Mouse (Mus musculus) heart, postnatal 0 days (tissue): Measurements from ENCODE around the gene Adcy6. TPM values are rescaled to one million over a fixed set of nuclear protein-coding genes. Genes with fewer than 3 reads are reported as not detected.

ENCODE experiments used
- ATAC-seq: fragments of 200-750 bp; cut with Nextera tagmentation; 2 replicates; pipeline ENCODE4 v1.8.0; 2017; ENCODE audit warnings: low read depth, moderate number of reproducible peaks, moderate library complexity; ENCODE audit not compliant: insufficient read depth
- DNase-seq: peaks from one replicate; pipeline ENCODE4 v3.0.0-alpha.2; 2016; ENCODE audit warnings: low spot score
- H3K27ac ChIP-seq: fragments of 300-500 bp; sonication (generic); 2 replicates; pipeline ENCODE4 v1.5.1; 2014; ENCODE audit warnings: low read depth, mild to moderate bottlenecking
- H3K27me3 ChIP-seq: fragments of 300-500 bp; sonication (generic); 2 replicates; pipeline ENCODE4 v1.6.1; 2014; ENCODE audit warnings: low read length, mixed read lengths; ENCODE audit not compliant: control insufficient read depth, insufficient read depth
- H3K36me3 ChIP-seq: fragments of 300-500 bp; sonication (generic); replicated peaks from 2 replicates; pipeline ENCODE4 v1.6.1; 2014; ENCODE audit warnings: low read length, mixed read lengths; ENCODE audit not compliant: control insufficient read depth, insufficient read depth
- H3K4me1 ChIP-seq: fragments of 300-500 bp; sonication (generic); 2 replicates; pipeline ENCODE4 v1.6.1; 2014; ENCODE audit warnings: antibody characterized with exemption; ENCODE audit not compliant: control insufficient read depth, insufficient read depth
- H3K4me2 ChIP-seq: fragments of 300-500 bp; sonication (generic); 2 replicates; pipeline ENCODE4 v1.6.1; 2014; ENCODE audit warnings: low read depth, mild to moderate bottlenecking, low read length, moderate library complexity
- H3K4me3 ChIP-seq: fragments of 300-500 bp; sonication (generic); 2 replicates; pipeline ENCODE4 v1.5.1; 2014; ENCODE audit warnings: low read depth, low read length
- H3K9ac ChIP-seq: fragments of 300-500 bp; sonication (generic); replicated peaks from 2 replicates; pipeline ENCODE4 v1.6.1; 2014; ENCODE audit warnings: low read depth, low read length, mixed read lengths
- H3K9me3 ChIP-seq: fragments of 300-500 bp; sonication (generic); replicated peaks from 2 replicates; pipeline ENCODE4 v1.6.1; 2016; ENCODE audit warnings: low read length; ENCODE audit not compliant: control insufficient read depth
- CTCF ChIP-seq: IDR thresholded peaks from 2 replicates; pipeline ENCODE4 v1.5.1; 2016; ENCODE audit warnings: antibody characterized with exemption, control low read depth, low read depth
- EP300 ChIP-seq: IDR thresholded peaks from 2 replicates; pipeline ENCODE4 v1.6.1; 2016; ENCODE audit warnings: antibody characterized with exemption, low read depth
- WGBS: fragments of 180-500 bp; shearing (Covaris S2); extraction: QIAGEN DNeasy Blood & Tissue Kit; methylation state at CpG from one replicate; pipeline ENCODE4 v1.1.7; 2014; 5-methylcytosine and 5-hydroxymethylcytosine counted together
- polyA plus RNA-seq: library from polyadenylated mRNA; unstranded; fragments of >200 nt; fragmentation: Nextera tagmentation; extraction: Ambion mirVana; gene quantifications from 2 replicates; pipeline ENCODE4 v1.2.1, GENCODE M21; 2015
- total RNA-seq: library from RNA; depleted of rRNA; stranded (reverse); fragments of >200 nt; gene quantifications from 2 replicates; pipeline ENCODE4 v1.2.3, GENCODE M21; 2014; ENCODE audit warnings: low replicate concordance; rRNA removed

Gene Adcy6
- total and polyA plus RNA-seq, 2 experiments from 2014 or later = 33.5 to 216 TPM

GRCm38 (mm10) chr15:98555881-98556280 is 54.0 kb downstream of the Adcy6 start:
- Histone ChIP-seq H3K27me3 (no peaks in the 10 kb centered on the region), H3K27ac (no peak overlapping the region), H3K9me3 (no peaks in the 10 kb centered on the region), H3K4me3 (no peak overlapping the region), H3K4me2 (no peak overlapping the region), H3K36me3 (peaks cover 66% of the 10 kb centered on the region), H3K9ac (no peak overlapping the region), H3K4me1 (no peaks in the 10 kb centered on the region)
- TF ChIP-seq EP300 = no peak
- TF ChIP-seq CTCF = no peak
- DNase-seq = no peak
- WGBS = 66% methylated on average over 4 of the region's 4 CpGs
- ATAC-seq = no peak

- H3K27me3 ChIP-seq = no peaks in the 10 kb centered on the region
- no peaks in the 10 kb centered on the region for H3K9me3 ChIP-seq
- no peak overlapping the region for H3K4me3 ChIP-seq
- H3K36me3 ChIP-seq = peaks cover 70% of the 10 kb centered on the region
- WGBS = 89% methylated on average over 2 of the region's 2 CpGs
- H3K4me1 ChIP-seq = no peaks in the 10 kb centered on the region
- no peak overlapping the region for H3K4me2 ChIP-seq
- no peak overlapping the region for H3K27ac ChIP-seq
- DNase-seq (no peak), ATAC-seq (no peak)
- TF ChIP-seq CTCF (no peak), EP300 (no peak)
- no peak overlapping the region for H3K9ac ChIP-seq
Measured at GRCm38 (mm10) chr15:98552758-98553157, 57.1 kb downstream of the Adcy6 start.

- H3K27ac ChIP-seq = no peak overlapping the region
- H3K9me3 ChIP-seq = no peaks in the 10 kb centered on the region
- no peak overlapping the region for H3K4me2 ChIP-seq
- H3K9ac ChIP-seq = no peak overlapping the region
- no peaks in the 10 kb centered on the region for H3K27me3 ChIP-seq
- TF ChIP-seq EP300 = no peak
- TF ChIP-seq CTCF = no peak
- DNase-seq (no peak), ATAC-seq (no peak)
- no peaks in the 10 kb centered on the region for H3K4me1 ChIP-seq
- H3K36me3 ChIP-seq = peaks cover 91% of the 10 kb centered on the region
- 80% methylated on average over 5 of the region's 5 CpGs for WGBS
- H3K4me3 ChIP-seq = no peak overlapping the region
Measured at GRCm38 (mm10) chr15:98546843-98547242, 63.0 kb downstream of the Adcy6 start.

GRCm38 (mm10) chr15:98545151-98545550 is 64.7 kb downstream of the Adcy6 start:
- 93% methylated on average over 3 of the region's 3 CpGs for WGBS
- H3K4me1 ChIP-seq = no peaks in the 10 kb centered on the region
- ATAC-seq = no peak
- H3K4me3 ChIP-seq = no peak overlapping the region
- H3K4me2 ChIP-seq = no peak overlapping the region
- no peaks in the 10 kb centered on the region for H3K9me3 ChIP-seq
- no peaks in the 10 kb centered on the region for H3K27me3 ChIP-seq
- H3K9ac ChIP-seq = no peak overlapping the region
- DNase-seq = no peak
- H3K36me3 ChIP-seq = peaks cover 76% of the 10 kb centered on the region
- TF ChIP-seq EP300 = no peak
- no peak for TF ChIP-seq CTCF
- no peak overlapping the region for H3K27ac ChIP-seq

GRCm38 (mm10) chr15:98543341-98543740 is 66.5 kb downstream of the Adcy6 start:
- Histone ChIP-seq H3K36me3 (peaks cover 75% of the 10 kb centered on the region), H3K4me3 (no peak overlapping the region), H3K9ac (no peak overlapping the region), H3K27ac (no peak overlapping the region), H3K27me3 (no peaks in the 10 kb centered on the region), H3K4me2 (no peak overlapping the region), H3K9me3 (no peaks in the 10 kb centered on the region), H3K4me1 (no peaks in the 10 kb centered on the region)
- no peak for DNase-seq
- 94% methylated on average over 4 of the region's 4 CpGs for WGBS
- TF ChIP-seq CTCF (no peak), EP300 (no peak)
- no peak for ATAC-seq

- TF ChIP-seq EP300 (no peak), CTCF (no peak)
Measured at GRCm38 (mm10) chr15:98541064-98541463, 68.8 kb downstream of the Adcy6 start.

More at GRCm38 (mm10) chr15:98541064-98541463, 68.8 kb downstream of the Adcy6 start:
- Histone ChIP-seq H3K36me3 (peaks cover 55% of the 10 kb centered on the region), H3K27me3 (no peaks in the 10 kb centered on the region), H3K9me3 (no peaks in the 10 kb centered on the region), H3K4me2 (no peak overlapping the region), H3K4me1 (no peaks in the 10 kb centered on the region), H3K9ac (no peak overlapping the region), H3K27ac (no peak overlapping the region), H3K4me3 (no peak overlapping the region)
- 80% methylated on average over 6 of the region's 6 CpGs for WGBS
- ATAC-seq = no peak
- no peak for DNase-seq

Other genes with a start within 250 kb of the Adcy6 start
- gene Olfr283, start 229.1 kb downstream of the Adcy6 start, total RNA-seq = not detected in 2 replicates
- not detected in 2 replicates for gene Olfr283, start 229.1 kb downstream of the Adcy6 start, polyA plus RNA-seq
- not detected in 2 replicates for gene Olfr282, start 178.9 kb downstream of the Adcy6 start, total RNA-seq
- gene Olfr282, start 178.9 kb downstream of the Adcy6 start, polyA plus RNA-seq = not detected in 2 replicates
- not detected in 2 replicates for gene Olfr281, start 157.5 kb downstream of the Adcy6 start, total RNA-seq
- gene Olfr281, start 157.5 kb downstream of the Adcy6 start, polyA plus RNA-seq = not detected in 2 replicates
- not detected in 2 replicates for gene OR5BS1P, start 140.2 kb downstream of the Adcy6 start, total RNA-seq
- gene OR5BS1P, start 140.2 kb downstream of the Adcy6 start, polyA plus RNA-seq = not detected in 2 replicates
- gene Lalba, start 127.4 kb downstream of the Adcy6 start, total RNA-seq = not detected in 2 replicates
- gene Lalba, start 127.4 kb downstream of the Adcy6 start, polyA plus RNA-seq = 0.26 and 0.36 TPM in 2 replicates
- not detected in 2 replicates for gene Olfr279, start 117.7 kb downstream of the Adcy6 start, total RNA-seq
- not detected in 2 replicates for gene Olfr279, start 117.7 kb downstream of the Adcy6 start, polyA plus RNA-seq
- gene Kansl2, start 75.8 kb downstream of the Adcy6 start, total RNA-seq = 58.7 and 62.3 TPM in 2 replicates
- gene Kansl2, start 75.8 kb downstream of the Adcy6 start, polyA plus RNA-seq = 60.7 and 73.1 TPM in 2 replicates
- gene Ccnt1, start 39.2 kb downstream of the Adcy6 start, total RNA-seq = 20.0 and 32.8 TPM in 2 replicates
- 21.4 and 22.3 TPM in 2 replicates for gene Ccnt1, start 39.2 kb downstream of the Adcy6 start, polyA plus RNA-seq
- gene 4930415O20Rik, start 39.1 kb downstream of the Adcy6 start, total RNA-seq = not detected in 2 replicates
- 0.30 TPM in 1 of 2 replicates, not detected in the other for gene 4930415O20Rik, start 39.1 kb downstream of the Adcy6 start, polyA plus RNA-seq
- gene Cacnb3, start 20.8 kb upstream of the Adcy6 start, total RNA-seq = 15.6 and 19.4 TPM in 2 replicates
- gene Cacnb3, start 20.8 kb upstream of the Adcy6 start, polyA plus RNA-seq = 5.7 and 6.1 TPM in 2 replicates
- gene Ddx23, start 52.8 kb upstream of the Adcy6 start, total RNA-seq = 25.1 and 32.7 TPM in 2 replicates
- 11.8 and 12.9 TPM in 2 replicates for gene Ddx23, start 52.8 kb upstream of the Adcy6 start, polyA plus RNA-seq
- gene Rnd1, start 67.4 kb upstream of the Adcy6 start, total RNA-seq = 7.1 and 13.0 TPM in 2 replicates
- gene Rnd1, start 67.4 kb upstream of the Adcy6 start, polyA plus RNA-seq = 1.0 and 1.1 TPM in 2 replicates
- 0.77 TPM in 1 of 2 replicates, not detected in the other for gene Ccdc65, start 98.1 kb upstream of the Adcy6 start, total RNA-seq
- 0.25 and 0.86 TPM in 2 replicates for gene Ccdc65, start 98.1 kb upstream of the Adcy6 start, polyA plus RNA-seq
- 4.3 and 26.7 TPM in 2 replicates for gene Fkbp11, start 118.1 kb upstream of the Adcy6 start, total RNA-seq
- 21.7 and 22.0 TPM in 2 replicates for gene Fkbp11, start 118.1 kb upstream of the Adcy6 start, polyA plus RNA-seq
- gene Arf3, start 153.1 kb upstream of the Adcy6 start, total RNA-seq = 27.6 and 28.7 TPM in 2 replicates
- gene Arf3, start 153.1 kb upstream of the Adcy6 start, polyA plus RNA-seq = 15.9 and 17.3 TPM in 2 replicates
- not detected in 2 replicates for gene Wnt10b, start 168.1 kb upstream of the Adcy6 start, total RNA-seq
- gene Wnt10b, start 168.1 kb upstream of the Adcy6 start, polyA plus RNA-seq = 0.07 TPM in 1 of 2 replicates, not detected in the other
- gene Wnt1, start 179.8 kb upstream of the Adcy6 start, total RNA-seq = not detected in 2 replicates
- gene Wnt1, start 179.8 kb upstream of the Adcy6 start, polyA plus RNA-seq = not detected in 2 replicates
- gene Ddn, start 199.4 kb upstream of the Adcy6 start, total RNA-seq = 1.4 and 1.9 TPM in 2 replicates
- gene Ddn, start 199.4 kb upstream of the Adcy6 start, polyA plus RNA-seq = 0.11 TPM in 2 replicates
- gene Prkag1, start 221.4 kb upstream of the Adcy6 start, total RNA-seq = 115 and 134 TPM in 2 replicates
- 113 and 114 TPM in 2 replicates for gene Prkag1, start 221.4 kb upstream of the Adcy6 start, polyA plus RNA-seq